Mouse (Mus musculus) intestine, embryonic 15.5 days (tissue): Measurements from ENCODE around the gene Myh3. TPM values are rescaled to one million over a fixed set of nuclear protein-coding genes. Genes with fewer than 3 reads are reported as not detected.

Experiments used
- ATAC-seq: fragments of 200-750 bp; cut with Nextera tagmentation; 2 replicates; pipeline ENCODE4 v1.8.0; 2017; ENCODE audit warnings: moderate TSS enrichment, moderate library complexity
- H3K27ac ChIP-seq: fragments of 300-500 bp; sonication (generic); 2 replicates; pipeline ENCODE4 v1.5.1; 2015; ENCODE audit warnings: mild to moderate bottlenecking, inconsistent platforms
- H3K27me3 ChIP-seq: fragments of 300-500 bp; sonication (generic); replicated peaks from 2 replicates; pipeline ENCODE4 v1.6.1; 2015; ENCODE audit warnings: inconsistent platforms
- H3K36me3 ChIP-seq: fragments of 300-500 bp; sonication (generic); 2 replicates; pipeline ENCODE4 v1.6.1; 2015; ENCODE audit warnings: inconsistent platforms
- H3K4me1 ChIP-seq: fragments of 300-500 bp; sonication (generic); replicated peaks from 2 replicates; pipeline ENCODE4 v1.6.1; 2015; ENCODE audit warnings: inconsistent platforms
- H3K4me2 ChIP-seq: fragments of 300-500 bp; sonication (generic); replicated peaks from 2 replicates; pipeline ENCODE4 v1.6.1; 2015; ENCODE audit warnings: mild to moderate bottlenecking, inconsistent platforms
- H3K4me3 ChIP-seq: fragments of 300-500 bp; sonication (generic); replicated peaks from 2 replicates; pipeline ENCODE4 v1.5.1; 2015; ENCODE audit warnings: inconsistent platforms
- H3K9ac ChIP-seq: fragments of 300-500 bp; sonication (generic); 2 replicates; pipeline ENCODE4 v1.6.1; 2015; ENCODE audit warnings: inconsistent platforms
- H3K9me3 ChIP-seq: fragments of 300-500 bp; sonication (generic); 2 replicates; pipeline ENCODE4 v1.6.1; 2016; ENCODE audit warnings: inconsistent platforms
- WGBS: fragments of 180-500 bp; shearing (Covaris S2); methylation state at CpG from one replicate; pipeline ENCODE4 v1.1.7; 2015; 5-methylcytosine and 5-hydroxymethylcytosine counted together
- polyA plus RNA-seq: library from polyadenylated mRNA; unstranded; fragments of >200 nt; fragmentation: Nextera tagmentation; extraction: Ambion mirVana; gene quantifications from 2 replicates; pipeline ENCODE4 v1.2.1, GENCODE M21; 2015

The Myh3 gene
- polyA plus RNA-seq, 1 experiment from 2014 or later, result 1.2 TPM

DNA sequence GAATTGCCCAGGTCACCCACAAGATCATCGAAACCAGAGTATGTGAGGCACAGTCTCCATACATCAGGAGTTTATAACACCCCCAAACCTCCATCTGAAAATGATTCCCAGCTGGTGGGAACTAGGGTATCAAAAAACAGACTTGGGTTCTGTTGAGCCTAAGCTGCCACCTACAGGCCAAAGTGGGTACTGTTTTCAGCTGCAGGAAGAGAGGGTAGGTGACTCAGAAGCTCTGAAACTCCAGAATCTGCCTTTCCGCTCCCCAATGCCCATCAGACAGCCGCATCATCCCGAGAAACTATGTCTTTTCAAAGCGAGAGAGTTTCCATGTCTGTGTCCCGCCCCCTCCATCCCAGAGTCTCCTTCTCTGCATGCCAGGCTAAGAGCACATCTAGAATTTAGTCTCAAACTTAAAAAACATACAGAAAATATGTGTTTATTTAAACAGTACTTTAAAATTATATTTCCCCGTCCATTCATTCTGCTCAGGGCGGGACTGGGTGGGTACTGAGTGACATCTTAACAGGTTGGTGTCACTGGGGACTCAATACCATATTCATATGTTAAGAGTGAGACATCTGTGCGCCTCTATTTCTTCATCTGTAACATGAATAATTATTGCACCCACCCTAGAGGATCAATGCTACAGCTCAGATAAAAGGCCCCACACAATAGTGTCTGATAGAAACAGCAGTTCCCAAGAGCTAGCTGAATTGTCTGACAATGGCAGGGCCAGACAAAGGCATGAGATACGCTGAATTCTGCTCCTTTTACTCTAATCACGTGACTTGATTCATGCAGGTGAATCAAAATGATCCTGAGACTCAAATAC lies 34.1 kb downstream of the Myh3 start:
- 35% methylated on average over 11 of the region's 11 CpGs for WGBS
- Histone ChIP-seq H3K36me3 (no peaks in the 10 kb centered on the region), H3K9ac (no peak overlapping the region), H3K27me3 (no peaks in the 10 kb centered on the region), H3K4me2 (no peak overlapping the region), H3K4me1 (no peaks in the 10 kb centered on the region), H3K4me3 (no peak overlapping the region), H3K9me3 (no peaks in the 10 kb centered on the region), H3K27ac (no peak overlapping the region)
- ATAC-seq, result no peak

DNA sequence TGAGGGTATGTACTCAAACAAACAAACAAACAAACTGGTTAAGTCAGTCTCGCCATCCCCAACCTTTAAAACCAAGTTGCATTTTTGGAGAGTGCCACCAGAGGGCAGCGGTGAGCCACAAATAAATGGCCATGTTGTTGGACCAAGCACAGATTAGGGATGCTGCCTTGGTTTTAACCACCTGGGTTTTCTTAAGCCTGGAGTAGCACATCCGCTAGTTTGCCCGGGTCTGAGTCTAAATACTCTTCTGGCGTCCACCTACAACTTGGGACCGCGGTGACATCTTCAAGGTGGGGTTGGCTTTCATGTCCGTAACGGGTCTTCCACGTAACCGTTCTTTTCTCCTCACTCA lies 34.7 kb downstream of the Myh3 start:
- WGBS, result 42% methylated on average over 11 of the region's 11 CpGs
- Histone ChIP-seq H3K9me3 (no peaks in the 10 kb centered on the region), H3K27me3 (no peaks in the 10 kb centered on the region), H3K4me1 (no peaks in the 10 kb centered on the region), H3K36me3 (no peaks in the 10 kb centered on the region), H3K4me3 (no peak overlapping the region), H3K4me2 (no peak overlapping the region), H3K27ac (no peak overlapping the region), H3K9ac (no peak overlapping the region)
- ATAC-seq, result no peak

DNA sequence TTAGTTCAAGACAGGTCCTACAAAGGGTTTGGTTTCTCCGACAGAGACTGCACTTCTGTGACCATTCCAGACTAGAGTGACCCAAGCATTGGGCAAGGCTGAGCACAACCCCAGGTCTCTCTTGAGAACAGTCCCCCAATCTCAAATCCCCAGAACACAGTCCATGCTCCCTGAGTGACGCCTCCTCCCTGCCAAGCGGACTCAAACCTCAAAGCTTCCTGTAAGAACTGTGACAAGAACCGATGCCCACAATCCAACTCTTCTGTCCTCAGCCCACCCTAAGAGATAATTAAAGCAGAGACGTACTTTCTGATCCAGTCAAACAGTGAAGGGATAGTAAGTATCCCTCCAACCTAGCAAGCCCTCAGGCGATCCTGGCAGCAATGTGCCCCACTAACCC lies 35.3 kb downstream of the Myh3 start:
- WGBS, result 92% methylated on average over 6 of the region's 6 CpGs
- Histone ChIP-seq H3K4me2 (no peak overlapping the region), H3K27me3 (no peaks in the 10 kb centered on the region), H3K27ac (no peak overlapping the region), H3K9ac (no peak overlapping the region), H3K4me3 (no peak overlapping the region), H3K4me1 (no peaks in the 10 kb centered on the region), H3K36me3 (no peaks in the 10 kb centered on the region), H3K9me3 (no peaks in the 10 kb centered on the region)
- no peak for ATAC-seq

DNA sequence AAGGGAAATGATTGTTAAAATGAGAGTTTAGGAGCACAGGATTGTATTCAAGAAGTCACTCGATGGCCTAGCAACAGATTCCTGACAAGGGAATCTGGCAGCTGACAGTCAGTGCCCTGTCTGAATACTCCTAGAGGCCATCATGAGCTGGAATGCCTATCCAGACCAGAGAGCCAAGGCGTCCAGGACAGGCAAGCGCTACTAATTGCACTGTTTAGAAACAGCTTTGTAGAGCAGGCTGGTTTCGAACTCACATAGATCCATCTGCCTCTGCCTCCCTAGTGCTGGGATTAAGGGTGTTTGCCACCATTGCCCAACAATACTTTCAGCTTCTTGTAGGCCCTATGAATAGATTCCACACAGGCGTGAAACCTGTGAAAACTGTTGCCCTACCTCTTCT lies 36.2 kb downstream of the Myh3 start:
- Histone ChIP-seq H3K36me3 (no peaks in the 10 kb centered on the region), H3K4me3 (no peak overlapping the region), H3K9me3 (no peaks in the 10 kb centered on the region), H3K27ac (no peak overlapping the region), H3K4me2 (no peak overlapping the region), H3K4me1 (no peaks in the 10 kb centered on the region), H3K27me3 (no peaks in the 10 kb centered on the region), H3K9ac (no peak overlapping the region)
- ATAC-seq, result no peak
- 86% methylated on average over 5 of the region's 5 CpGs for WGBS

DNA sequence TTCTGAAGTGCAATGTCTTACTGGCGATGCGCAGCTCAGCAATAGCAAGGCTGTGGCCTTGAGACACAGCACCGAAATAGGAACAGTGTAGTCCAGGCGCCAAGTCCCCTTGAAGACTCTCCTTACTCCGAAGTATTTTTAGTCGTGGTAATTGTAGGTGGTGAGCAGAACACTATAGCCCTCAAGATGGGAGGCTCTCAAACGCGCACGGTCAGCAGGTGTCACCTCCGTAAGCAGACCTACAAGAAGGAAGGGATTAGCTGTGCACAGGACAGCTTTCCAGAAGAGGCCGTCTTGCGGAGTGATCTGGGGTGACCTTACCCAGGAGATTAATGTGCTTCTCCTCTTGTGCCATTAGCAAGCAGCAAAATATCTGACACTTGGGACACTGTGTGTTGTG lies 36.8 kb downstream of the Myh3 start:
- WGBS, result 84% methylated on average over 12 of the region's 12 CpGs
- no peak overlapping the region for H3K4me2 ChIP-seq
- no peaks in the 10 kb centered on the region for H3K4me1 ChIP-seq
- no peaks in the 10 kb centered on the region for H3K9me3 ChIP-seq
- no peak overlapping the region for H3K9ac ChIP-seq
- H3K4me3 ChIP-seq, result no peak overlapping the region
- H3K27me3 ChIP-seq, result no peaks in the 10 kb centered on the region
- no peak overlapping the region for H3K27ac ChIP-seq
- no peaks in the 10 kb centered on the region for H3K36me3 ChIP-seq
- ATAC-seq, result no peak

DNA sequence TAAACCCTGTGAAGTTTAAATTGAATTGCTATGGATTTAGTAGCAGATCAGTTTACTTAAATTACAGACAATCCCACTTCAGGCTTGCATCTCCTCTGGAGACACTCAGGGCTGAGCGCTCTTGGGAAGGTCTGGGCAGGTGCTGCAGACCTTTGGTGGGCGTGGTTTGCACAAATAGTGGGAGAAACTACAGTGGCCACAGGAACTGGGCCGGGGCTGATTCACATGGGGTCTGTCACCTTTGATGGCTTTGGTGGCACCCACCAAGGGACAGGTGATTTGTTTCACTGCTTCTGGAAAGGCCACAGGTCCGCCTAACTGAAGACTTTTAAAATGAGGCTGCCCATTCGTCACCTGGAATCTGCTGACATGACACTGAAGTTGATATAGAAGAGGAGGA lies 38.6 kb downstream of the Myh3 start:
- Histone ChIP-seq H3K9me3 (no peaks in the 10 kb centered on the region), H3K27ac (no peak overlapping the region), H3K4me3 (no peak overlapping the region), H3K27me3 (no peaks in the 10 kb centered on the region), H3K4me1 (no peaks in the 10 kb centered on the region), H3K9ac (no peak overlapping the region), H3K4me2 (no peak overlapping the region), H3K36me3 (no peaks in the 10 kb centered on the region)
- 66% methylated on average over 5 of the region's 5 CpGs for WGBS
- ATAC-seq, result no peak

DNA sequence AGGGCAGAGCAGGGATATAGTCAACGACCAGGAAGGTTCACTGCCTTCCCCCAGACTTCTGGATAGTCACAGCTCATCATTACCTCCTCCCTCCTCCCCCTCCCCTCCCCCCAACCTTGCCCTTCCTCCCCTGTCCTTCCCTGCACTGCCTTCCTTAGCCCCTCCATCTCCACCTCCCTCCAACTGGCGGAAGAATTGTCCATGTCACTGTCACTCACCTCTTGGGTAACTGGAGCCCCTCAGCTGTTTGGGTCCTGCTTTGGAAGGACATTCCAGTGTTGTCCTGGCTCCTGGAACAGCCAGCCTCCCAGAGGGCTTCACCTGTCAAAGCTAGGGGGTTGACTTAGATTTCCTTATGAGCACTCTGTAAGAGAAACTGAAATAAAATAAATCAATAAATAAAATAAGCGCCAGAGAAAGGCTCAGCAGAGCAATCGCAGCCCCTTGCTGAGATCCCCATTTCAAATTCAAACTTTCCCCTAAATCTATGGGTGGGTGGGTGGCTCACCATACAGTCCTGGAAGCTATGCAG lies 41.5 kb downstream of the Myh3 start:
- no peaks in the 10 kb centered on the region for H3K36me3 ChIP-seq
- no peaks in the 10 kb centered on the region for H3K27me3 ChIP-seq
- H3K27ac ChIP-seq, result no peak overlapping the region
- no peaks in the 10 kb centered on the region for H3K4me1 ChIP-seq
- H3K4me2 ChIP-seq, result no peak overlapping the region
- no peak overlapping the region for H3K9ac ChIP-seq
- H3K4me3 ChIP-seq, result no peak overlapping the region
- ATAC-seq, result no peak
- 43% methylated on average over 4 of the region's 4 CpGs for WGBS
- H3K9me3 ChIP-seq, result no peaks in the 10 kb centered on the region

DNA sequence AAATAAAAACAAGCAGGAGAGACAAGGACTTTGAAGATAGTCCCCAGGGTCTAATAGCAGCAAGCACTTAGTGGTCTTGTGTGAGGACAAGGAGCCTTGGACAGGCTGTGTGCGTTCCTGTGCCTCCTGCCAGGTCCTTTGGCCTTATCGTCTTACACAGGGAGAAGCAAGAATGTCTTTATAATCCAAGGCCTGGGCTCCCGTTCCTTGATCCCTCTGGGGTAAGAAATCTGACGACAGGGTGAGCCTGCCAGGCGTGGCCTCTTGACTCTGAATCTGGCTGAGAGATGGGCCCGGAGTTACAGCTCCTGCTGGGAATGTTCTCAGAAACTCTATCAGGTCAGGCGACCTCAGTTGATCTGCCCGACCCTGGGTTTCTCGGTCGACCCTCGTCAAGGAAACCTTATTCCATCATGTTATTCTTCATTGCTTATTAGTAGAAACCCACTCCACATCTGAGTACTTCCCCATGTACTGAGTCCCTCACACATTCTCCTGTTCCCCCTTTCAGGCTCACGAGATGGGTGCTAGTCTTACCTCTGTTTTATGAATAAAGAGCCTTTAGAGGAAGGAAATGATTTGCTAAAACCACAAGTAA lies 42.7 kb downstream of the Myh3 start:
- no peaks in the 10 kb centered on the region for H3K27me3 ChIP-seq
- no peaks in the 10 kb centered on the region for H3K9me3 ChIP-seq
- no peak overlapping the region for H3K27ac ChIP-seq
- 63% methylated on average over 12 of the region's 12 CpGs for WGBS
- H3K9ac ChIP-seq, result no peak overlapping the region
- no peaks in the 10 kb centered on the region for H3K4me1 ChIP-seq
- no peak for ATAC-seq
- H3K36me3 ChIP-seq, result no peaks in the 10 kb centered on the region
- no peak overlapping the region for H3K4me3 ChIP-seq
- H3K4me2 ChIP-seq, result no peak overlapping the region

DNA sequence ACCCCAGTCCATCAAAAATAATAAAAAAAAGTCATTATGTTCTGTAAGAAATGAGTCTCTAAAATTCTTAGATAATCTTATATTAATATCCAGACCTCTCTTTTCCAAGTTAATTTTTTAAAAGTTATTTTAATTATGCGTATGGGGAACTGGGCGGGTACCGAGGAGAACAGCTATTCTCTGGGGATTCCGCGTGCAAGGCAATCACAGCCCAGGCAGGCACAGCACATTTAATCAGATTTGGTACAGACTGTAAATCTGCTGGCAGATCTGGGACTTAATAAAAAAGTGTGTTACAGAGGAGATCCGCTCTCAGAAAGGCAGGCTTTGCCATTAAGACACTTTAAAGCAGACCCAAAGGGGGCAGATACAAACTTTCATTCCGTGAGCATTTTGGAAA lies 46.8 kb downstream of the Myh3 start:
- Histone ChIP-seq H3K9me3 (no peaks in the 10 kb centered on the region), H3K9ac (no peak overlapping the region), H3K36me3 (no peaks in the 10 kb centered on the region), H3K4me3 (no peak overlapping the region), H3K27me3 (no peaks in the 10 kb centered on the region), H3K27ac (no peak overlapping the region), H3K4me2 (no peak overlapping the region), H3K4me1 (no peaks in the 10 kb centered on the region)
- 80% methylated on average over 7 of the region's 7 CpGs for WGBS
- no peak for ATAC-seq

DNA sequence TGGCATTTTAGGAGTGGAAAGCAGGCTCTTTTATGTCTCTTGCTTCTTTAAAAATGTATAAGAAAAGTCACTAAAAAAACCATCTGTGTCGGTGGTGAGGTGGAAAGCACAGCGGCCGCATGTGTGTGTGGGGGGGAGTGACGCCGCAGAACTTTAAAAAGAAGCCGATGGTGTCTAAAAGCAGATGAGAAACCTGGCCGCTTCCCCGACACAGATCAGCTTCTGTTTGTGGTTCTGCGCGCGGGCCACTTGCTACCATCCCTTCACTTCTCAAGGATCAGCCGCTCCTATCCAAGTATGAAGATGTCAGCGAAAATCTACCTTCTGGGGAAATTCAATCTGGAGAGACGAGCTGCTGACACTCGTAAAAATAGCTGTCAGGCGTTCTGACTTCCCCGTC lies 47.3 kb downstream of the Myh3 start:
- Histone ChIP-seq H3K9me3 (no peaks in the 10 kb centered on the region), H3K27me3 (no peaks in the 10 kb centered on the region), H3K9ac (no peak overlapping the region), H3K4me3 (no peak overlapping the region), H3K4me1 (no peaks in the 10 kb centered on the region), H3K27ac (no peak overlapping the region), H3K36me3 (no peaks in the 10 kb centered on the region), H3K4me2 (no peak overlapping the region)
- WGBS, result 76% methylated on average over 17 of the region's 17 CpGs
- no peak for ATAC-seq

DNA sequence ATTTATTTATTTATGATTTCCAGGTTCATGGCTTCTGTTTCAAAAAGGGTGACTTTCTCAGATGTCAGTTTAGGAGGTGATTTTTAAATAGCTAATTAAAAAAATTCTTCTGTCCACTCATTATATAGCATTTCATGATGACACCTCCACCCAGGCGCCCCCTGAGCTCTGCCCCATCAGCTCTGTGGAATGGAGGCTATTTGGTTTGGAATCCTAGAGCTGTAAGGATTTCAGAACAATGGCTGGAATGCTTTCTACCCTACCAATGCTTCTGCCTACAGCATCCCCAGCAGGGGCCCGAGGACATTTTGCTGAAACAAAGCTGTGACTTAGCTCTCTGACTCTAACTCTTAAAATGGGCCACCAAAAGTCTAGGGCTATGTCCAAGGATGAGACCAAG lies 55.4 kb downstream of the Myh3 start:
- H3K27me3 ChIP-seq, result no peaks in the 10 kb centered on the region
- no peaks in the 10 kb centered on the region for H3K9me3 ChIP-seq
- WGBS, result 78% methylated on average over 2 of the region's 2 CpGs
- no peak overlapping the region for H3K4me3 ChIP-seq
- no peak overlapping the region for H3K27ac ChIP-seq
- H3K36me3 ChIP-seq, result no peaks in the 10 kb centered on the region
- ATAC-seq, result no peak
- H3K4me1 ChIP-seq, result no peaks in the 10 kb centered on the region
- H3K4me2 ChIP-seq, result no peak overlapping the region
- no peak overlapping the region for H3K9ac ChIP-seq

DNA sequence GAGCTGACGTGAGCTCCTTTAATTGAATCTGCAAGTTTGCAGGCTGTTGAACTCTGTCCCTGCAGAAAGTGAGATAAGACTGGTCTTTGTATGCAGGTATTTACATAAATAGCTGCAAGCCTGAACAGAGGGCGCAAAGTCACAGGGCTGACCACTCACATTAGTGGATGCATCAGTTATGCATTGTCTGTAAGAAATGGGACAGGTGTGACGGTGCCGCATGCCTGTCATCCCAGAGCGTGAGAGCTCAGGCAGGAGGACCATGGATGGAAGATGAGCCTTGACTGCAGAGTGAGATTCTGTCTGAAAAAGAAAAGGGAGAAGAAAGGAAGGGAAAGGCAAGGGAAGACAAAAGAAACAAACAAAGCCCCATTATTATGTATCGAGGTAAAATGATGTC lies 56.6 kb downstream of the Myh3 start:
- ATAC-seq, result no peak
- no peaks in the 10 kb centered on the region for H3K36me3 ChIP-seq
- H3K27ac ChIP-seq, result no peak overlapping the region
- WGBS, result 75% methylated on average over 6 of the region's 6 CpGs
- H3K9me3 ChIP-seq, result no peaks in the 10 kb centered on the region
- no peak overlapping the region for H3K4me3 ChIP-seq
- H3K27me3 ChIP-seq, result no peaks in the 10 kb centered on the region
- no peaks in the 10 kb centered on the region for H3K4me1 ChIP-seq
- H3K9ac ChIP-seq, result no peak overlapping the region
- H3K4me2 ChIP-seq, result no peak overlapping the region

DNA sequence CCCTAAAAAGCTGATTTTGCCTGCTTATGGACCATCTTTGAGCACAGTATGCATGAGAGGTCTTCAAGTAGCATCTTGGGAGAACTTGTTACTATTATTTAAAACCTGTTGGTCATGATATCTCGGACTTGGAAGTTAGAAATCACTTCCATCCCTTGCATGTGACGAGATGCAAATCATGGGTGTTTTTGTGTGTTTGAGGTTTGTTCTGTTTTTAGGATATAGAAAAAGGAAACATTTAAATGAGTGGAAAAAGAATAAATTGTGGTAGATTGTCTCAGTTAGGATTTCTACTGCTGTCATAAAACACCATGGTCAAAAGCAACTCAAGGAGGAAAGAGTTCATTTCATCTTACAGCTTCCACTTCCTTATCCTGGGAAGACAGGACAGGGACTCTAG lies 57.4 kb downstream of the Myh3 start:
- Histone ChIP-seq H3K36me3 (no peaks in the 10 kb centered on the region), H3K27ac (no peak overlapping the region), H3K9ac (no peak overlapping the region), H3K4me3 (no peak overlapping the region), H3K4me1 (no peaks in the 10 kb centered on the region), H3K9me3 (no peaks in the 10 kb centered on the region), H3K4me2 (no peak overlapping the region), H3K27me3 (no peaks in the 10 kb centered on the region)
- no peak for ATAC-seq
- WGBS, result 84% methylated on average over 2 of the region's 2 CpGs
